Mouse (Mus musculus): ENCODE results near the gene Rock2.

GRCm38 (mm10) chr12:16870405-16871068, 24.2 kb upstream of the Rock2 start:
- no peak for TF ChIP-seq POLR2A (IDR thresholded peaks at IDR 0.05; ENCODE audit: insufficient read depth, low read length)
- TF ChIP-seq CTCF (IDR thresholded peaks at IDR 0.05; ENCODE audit: low read depth, low read length), result no peak
- no peak for TF ChIP-seq EP300 (IDR thresholded peaks at IDR 0.05; ENCODE audit: insufficient read depth, low read depth, low read length)

All from ES-Bruce4 (cell line).